Mouse (Mus musculus) left cerebral cortex, postnatal 14 days (tissue): ENCODE data around the gene Ube3b. TPM values are rescaled to one million over a fixed set of nuclear protein-coding genes. Genes with fewer than 3 reads are reported as not detected.
A peak's percentile ranks its signal among the peaks of the same experiment; 100 is the strongest.

Experiments used
- DNase-seq, 2 experiments: peaks; one replicate each; pipeline ENCODE4 v3.0.0; 2021 to 2022; ENCODE audit warnings: low spot score in 2 of 2, mixed read lengths in 1 of 2
- intact Hi-C: fragments of 180-260 bp; cut with DNase I; formaldehyde crosslinking; loops from one replicate; pipeline ENCODE4 v1.15.1; 2025
- total RNA-seq, 2 experiments: library from RNA; stranded (reverse); gene quantifications; 2 replicates each; pipeline ENCODE4 v1.2.3; 2021

Ube3b gene
- total RNA-seq, 2 experiments from 2014 or later, result 80.4 to 85.6 TPM

- DNase-seq, result no peak
- intact Hi-C loops, result no loop called here
Observed at GRCm38 (mm10) chr5:114413067-114413735, 32.8 kb downstream of the Ube3b start.

- DNase-seq, result no peak
- intact Hi-C loops, result no loop called here
Observed at GRCm38 (mm10) chr5:114415606-114416005, 35.2 kb downstream of the Ube3b start.

- intact Hi-C loops, result no loop called here
Observed at GRCm38 (mm10) chr5:114416855-114417254, 36.4 kb downstream of the Ube3b start.

GRCm38 (mm10) chr5:114418541-114418940 is 38.1 kb downstream of the Ube3b start:
- DNase-seq, result no peak

More at GRCm38 (mm10) chr5:114416855-114417254, 36.4 kb downstream of the Ube3b start:
- peak in 1 of 2 experiments; percentile 33 for DNase-seq

GRCm38 (mm10) chr5:114421561-114422298 is 41.3 kb downstream of the Ube3b start:
- DNase-seq, result no peak
- intact Hi-C loops, result no loop called here

More at GRCm38 (mm10) chr5:114418541-114418940, 38.1 kb downstream of the Ube3b start:
- intact Hi-C loops, result no loop called here

- DNase-seq, result no peak
- intact Hi-C loops, result no loop called here
Observed at GRCm38 (mm10) chr5:114422591-114422990, 42.2 kb downstream of the Ube3b start.

- DNase-seq, result peak in 1 of 2 experiments; percentile 30
- intact Hi-C loops, result no loop called here
Observed at GRCm38 (mm10) chr5:114423961-114424360, 43.6 kb downstream of the Ube3b start.

- no peak for DNase-seq
- intact Hi-C loops, result no loop called here
Observed at GRCm38 (mm10) chr5:114426732-114427131, 46.3 kb downstream of the Ube3b start.

- intact Hi-C loops, result no loop called here
- no peak for DNase-seq
Observed at GRCm38 (mm10) chr5:114428621-114429020, 48.2 kb downstream of the Ube3b start.

GRCm38 (mm10) chr5:114429781-114430180 is 49.4 kb downstream of the Ube3b start:
- intact Hi-C loops, result no loop called here

GRCm38 (mm10) chr5:114434359-114434758 is 54.0 kb downstream of the Ube3b start:
- intact Hi-C loops, result no loop called here

More at GRCm38 (mm10) chr5:114429781-114430180, 49.4 kb downstream of the Ube3b start:
- DNase-seq, result no peak

GRCm38 (mm10) chr5:114435588-114435987 is 55.2 kb downstream of the Ube3b start:
- DNase-seq, result no peak
- intact Hi-C loops, result no loop called here

More at GRCm38 (mm10) chr5:114434359-114434758, 54.0 kb downstream of the Ube3b start:
- DNase-seq, result no peak

GRCm38 (mm10) chr5:114443566-114444367 is 63.4 kb downstream of the Ube3b start, which contains the start of the genes Mmab and Mvk:
Mmab (minus strand) TSS chr5:114444060.
Mvk (plus strand) TSS chr5:114444269.
- intact Hi-C loops, result loop anchor here (5.0 kb wide), 1 partner anchor 124 kb away; the partner anchor contains the start of gene Fam222a
- DNase-seq, result peak; percentile 98 to 100

- DNase-seq, result no peak
- intact Hi-C loops, result loop anchor here (5.0 kb wide), 1 partner anchor 123 kb away; the partner anchor contains the start of gene Fam222a
Observed at GRCm38 (mm10) chr5:114444368-114444692, 63.9 kb downstream of the Ube3b start.

GRCm38 (mm10) chr5:114449011-114449410 is 68.6 kb downstream of the Ube3b start:
- intact Hi-C loops, result no loop called here
- DNase-seq, result no peak

- intact Hi-C loops, result no loop called here
Observed at GRCm38 (mm10) chr5:114456287-114456686, 75.9 kb downstream of the Ube3b start.

GRCm38 (mm10) chr5:114456995-114457605 is 76.7 kb downstream of the Ube3b start:
- intact Hi-C loops, result no loop called here
- DNase-seq, result no peak

More at GRCm38 (mm10) chr5:114456287-114456686, 75.9 kb downstream of the Ube3b start:
- DNase-seq, result no peak

- intact Hi-C loops, result loop anchor here (5.0 kb wide), 2 partner anchors 106 to 146 kb away; partner anchors contain the start of gene Fam222a
- peak; percentile 70 to 81 for DNase-seq
Observed at GRCm38 (mm10) chr5:114461238-114461637, 80.8 kb downstream of the Ube3b start.
